Mouse (Mus musculus): ENCODE results near the gene Ptk7.

The Ptk7 gene

DNA sequence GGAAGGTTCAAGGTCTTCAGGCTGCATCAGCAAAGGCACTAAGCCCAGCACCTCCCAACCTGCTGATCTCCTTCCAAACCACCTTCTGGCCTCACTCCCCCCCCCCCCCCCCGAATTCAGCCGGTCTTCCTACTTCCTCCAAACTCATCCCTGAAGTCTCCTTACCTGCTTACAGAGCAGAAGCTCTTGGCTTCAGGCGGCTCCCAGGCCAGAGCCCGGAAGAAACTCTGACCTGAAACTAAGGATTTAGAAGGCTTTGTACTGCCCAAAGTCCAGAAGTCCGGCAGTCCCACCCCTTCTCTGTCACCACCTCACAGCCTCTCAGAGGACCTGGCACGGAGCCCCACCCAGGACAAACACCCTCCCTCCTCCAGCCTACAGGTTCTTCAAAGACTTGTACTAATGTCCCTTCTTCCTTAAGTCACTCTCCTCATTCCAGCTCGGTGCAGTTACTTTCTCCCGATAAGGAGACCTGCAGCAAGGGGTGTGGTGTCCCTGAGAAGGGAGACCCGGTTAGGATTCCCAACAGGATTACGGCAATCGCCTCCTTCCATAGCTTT is 15.7 kb upstream of the Ptk7 start:
- DNase-seq (ENCODE audit: low spot score in 2 of 2), result no peak

DNA sequence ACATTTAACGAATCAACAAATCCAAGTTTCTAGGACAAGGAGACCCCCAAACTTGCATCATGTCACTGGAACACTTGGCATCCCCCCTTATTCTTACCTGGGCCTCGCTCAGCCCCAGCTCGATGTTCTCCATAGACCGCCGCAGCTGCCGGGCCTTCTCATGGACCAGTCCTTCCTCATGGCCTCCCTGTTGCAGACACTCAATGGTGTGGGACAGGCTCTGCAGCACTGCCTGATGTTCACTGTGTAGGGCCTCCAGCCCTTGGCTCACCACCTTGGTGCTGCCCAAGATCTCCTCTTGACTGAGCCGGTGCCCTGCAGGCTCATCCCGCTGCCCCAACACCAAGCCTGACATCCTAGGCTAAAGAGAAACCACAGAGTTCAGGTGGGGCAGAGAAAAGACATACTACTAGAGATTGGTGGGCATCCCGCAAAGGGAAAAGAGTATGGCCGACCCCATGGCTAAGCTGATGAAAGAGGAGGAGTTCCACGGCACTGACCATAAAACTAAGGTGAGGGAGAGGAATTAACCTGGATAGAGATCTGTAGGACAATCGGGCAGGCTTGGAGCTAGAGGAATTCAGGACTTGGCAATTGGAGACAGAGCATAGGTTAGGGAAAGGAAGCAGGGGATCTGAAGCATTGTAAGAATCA is 15.0 kb upstream of the Ptk7 start:
- no peak for DNase-seq (ENCODE audit: low spot score in 2 of 2)

DNA sequence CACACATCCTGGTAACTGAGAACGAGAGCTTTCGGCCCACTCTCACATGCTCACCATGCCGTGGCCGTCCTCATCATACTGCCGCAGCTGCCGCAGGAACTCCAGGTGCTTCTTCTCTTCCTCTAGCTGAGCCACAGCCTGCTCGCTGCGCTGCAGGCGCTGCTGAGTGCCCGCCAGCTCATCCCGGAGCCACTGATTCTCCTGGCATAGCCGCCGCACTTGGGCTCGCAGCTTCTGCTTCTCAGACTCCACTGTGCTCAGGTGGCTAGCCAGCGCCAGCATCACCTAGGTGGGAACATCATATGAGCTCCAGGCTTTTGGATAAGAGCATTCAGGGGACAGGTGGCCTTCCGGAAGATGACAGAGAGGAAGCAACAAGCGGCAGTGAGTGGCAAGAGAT is 12.8 kb upstream of the Ptk7 start:
- no peak for DNase-seq (ENCODE audit: low spot score in 2 of 2)

DNA sequence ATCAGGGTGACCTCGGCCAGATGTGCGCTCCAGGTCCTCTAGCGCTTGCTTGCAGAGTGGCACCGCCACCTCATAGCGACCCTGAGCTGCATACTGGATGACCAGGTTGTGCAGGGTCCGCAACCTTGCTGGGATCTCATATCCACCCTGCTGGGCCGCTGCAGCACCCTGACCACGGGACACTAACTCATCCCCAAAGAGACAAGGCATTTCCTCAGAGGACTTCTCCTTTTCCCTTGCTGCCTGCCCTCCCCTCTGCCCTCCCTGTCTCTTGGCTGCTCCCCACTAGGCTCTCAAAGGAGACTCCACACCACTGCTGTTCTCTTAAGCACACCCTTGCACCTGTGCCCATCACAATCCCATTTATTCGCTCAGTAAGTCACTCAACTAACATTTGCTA is 10.6 kb upstream of the Ptk7 start:
- DNase-seq (ENCODE audit: low spot score in 2 of 2), result no peak

DNA sequence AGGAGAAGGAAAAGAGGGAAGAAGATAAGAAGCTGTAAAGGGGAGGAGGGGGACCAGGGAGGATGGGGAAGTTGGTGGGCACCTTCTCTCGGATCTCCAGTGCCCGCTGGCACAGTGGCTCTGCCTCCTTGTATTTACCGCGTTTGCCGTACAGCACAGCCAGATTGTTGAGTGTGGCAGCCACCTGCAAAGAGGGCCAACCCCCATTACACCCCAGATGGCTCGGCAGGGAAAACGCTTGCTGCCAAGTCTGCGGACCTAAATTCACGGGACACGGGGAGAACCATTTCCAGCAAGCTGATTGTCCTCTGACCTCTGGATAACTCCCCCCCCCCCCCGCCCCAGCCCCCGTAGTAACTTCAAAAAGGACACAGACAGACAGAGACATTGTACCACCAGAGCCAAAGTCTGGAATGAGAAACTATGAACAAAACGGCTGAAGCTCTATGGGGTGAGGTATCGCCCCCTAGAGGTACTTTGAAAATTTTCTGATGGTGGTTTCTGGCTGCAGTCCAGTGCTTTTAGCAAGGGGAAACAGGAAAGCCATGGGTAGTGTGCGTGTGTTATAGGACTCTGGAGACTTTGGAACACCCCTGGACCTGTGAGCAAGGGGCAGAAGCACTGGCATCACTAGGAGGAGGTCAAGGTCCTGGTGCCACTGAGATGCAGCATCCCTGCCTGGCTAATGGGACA is 7.7 kb upstream of the Ptk7 start:
- no peak for DNase-seq (ENCODE audit: low spot score in 2 of 2)

DNA sequence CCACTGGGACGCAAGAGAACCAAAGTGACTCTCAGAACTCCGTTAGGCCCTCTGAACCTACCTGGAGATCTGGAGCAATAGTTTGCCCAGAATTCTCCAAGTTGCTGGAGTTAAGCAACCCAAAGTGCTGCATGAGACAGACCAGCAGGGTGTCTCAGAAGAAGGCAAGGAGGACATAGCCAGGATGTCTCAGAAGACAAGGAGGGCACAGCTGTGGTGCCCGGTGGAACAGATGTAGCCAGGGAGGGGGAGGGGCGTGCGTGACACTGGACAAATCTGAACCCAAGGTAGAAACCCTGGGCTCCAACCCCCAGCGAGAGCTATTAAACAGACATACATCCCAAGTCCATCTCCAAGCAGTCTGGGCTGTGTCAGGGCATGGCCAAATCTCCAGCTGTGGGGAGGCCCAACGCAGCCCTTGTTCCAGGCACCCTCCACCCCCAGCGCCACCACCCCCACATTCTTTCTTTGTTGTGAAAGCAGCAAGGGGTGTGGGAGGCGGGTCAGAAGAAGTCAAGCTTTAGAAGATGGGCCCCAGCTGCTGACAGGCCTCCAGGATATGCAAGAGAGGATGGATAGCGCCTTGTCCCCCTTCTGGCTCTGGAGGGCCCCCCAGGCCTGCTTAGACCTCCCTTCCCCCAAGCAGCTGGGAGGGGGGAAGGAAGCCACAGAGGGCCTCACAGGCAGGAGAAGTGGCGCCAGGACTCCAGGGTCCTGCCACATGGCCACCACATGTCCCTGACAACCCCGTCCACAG is 559 bp upstream of the Ptk7 start:
- DNase-seq (ENCODE audit: low spot score in 2 of 2), result no peak

DNA sequence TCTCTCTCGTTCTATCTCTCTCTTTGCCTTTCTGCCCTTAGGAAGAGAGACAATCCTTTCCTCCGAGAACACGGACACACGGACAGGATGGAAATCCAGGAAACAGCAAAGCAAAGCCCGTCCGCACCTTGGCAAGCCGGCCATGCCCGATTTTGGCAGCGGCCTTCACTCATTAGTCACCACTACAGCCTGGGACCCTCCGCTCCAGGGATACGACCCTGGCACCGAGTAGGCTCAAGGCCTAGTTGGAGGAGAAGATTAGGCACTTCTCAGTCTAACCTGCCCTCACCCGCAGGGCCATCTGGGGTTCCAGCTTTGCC is 873 bp downstream of the Ptk7 start:
- DNase-seq (ENCODE audit: low spot score in 2 of 2), result no peak

DNA sequence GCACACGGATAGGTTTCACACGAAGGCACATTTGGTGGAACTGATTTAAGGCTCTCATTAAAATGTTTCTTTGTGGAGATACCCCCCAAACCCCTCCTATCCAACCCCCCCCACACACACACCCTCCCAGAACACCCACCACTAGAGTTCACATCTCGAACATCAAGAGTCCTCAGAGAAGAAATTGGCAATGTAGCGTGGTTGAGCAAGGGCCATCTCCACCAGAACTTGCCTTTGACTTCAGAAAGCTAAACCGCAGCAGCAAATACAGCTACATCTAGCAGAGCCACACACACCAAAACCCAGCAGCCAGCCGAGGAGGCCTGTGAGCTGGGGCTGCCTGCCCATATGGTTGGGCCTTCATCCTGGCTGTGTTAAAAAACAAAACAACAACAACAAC is 1.9 kb downstream of the Ptk7 start:
- DNase-seq (ENCODE audit: low spot score in 2 of 2), result no peak

DNA sequence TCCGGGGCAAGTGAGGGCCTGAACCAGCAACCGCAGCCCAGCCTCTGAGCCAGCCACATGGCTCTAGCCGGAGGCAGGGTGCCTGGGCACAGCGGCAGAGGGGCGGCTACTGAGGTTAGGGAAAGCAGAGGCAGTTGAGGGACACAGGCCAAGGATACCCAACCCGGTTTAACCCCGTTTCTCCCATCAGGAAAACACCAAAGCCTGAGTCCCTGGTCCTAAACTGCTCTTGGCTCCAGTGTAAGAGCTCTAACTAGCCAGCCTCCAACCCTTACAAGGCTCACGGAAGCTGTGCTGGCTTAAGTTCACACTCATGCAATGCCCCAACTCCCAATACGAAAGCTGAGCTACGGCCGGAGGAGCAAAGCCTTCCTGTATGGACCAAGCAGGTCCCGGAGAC is 4.7 kb downstream of the Ptk7 start:
- no peak for DNase-seq (ENCODE audit: low spot score in 2 of 2)

DNA sequence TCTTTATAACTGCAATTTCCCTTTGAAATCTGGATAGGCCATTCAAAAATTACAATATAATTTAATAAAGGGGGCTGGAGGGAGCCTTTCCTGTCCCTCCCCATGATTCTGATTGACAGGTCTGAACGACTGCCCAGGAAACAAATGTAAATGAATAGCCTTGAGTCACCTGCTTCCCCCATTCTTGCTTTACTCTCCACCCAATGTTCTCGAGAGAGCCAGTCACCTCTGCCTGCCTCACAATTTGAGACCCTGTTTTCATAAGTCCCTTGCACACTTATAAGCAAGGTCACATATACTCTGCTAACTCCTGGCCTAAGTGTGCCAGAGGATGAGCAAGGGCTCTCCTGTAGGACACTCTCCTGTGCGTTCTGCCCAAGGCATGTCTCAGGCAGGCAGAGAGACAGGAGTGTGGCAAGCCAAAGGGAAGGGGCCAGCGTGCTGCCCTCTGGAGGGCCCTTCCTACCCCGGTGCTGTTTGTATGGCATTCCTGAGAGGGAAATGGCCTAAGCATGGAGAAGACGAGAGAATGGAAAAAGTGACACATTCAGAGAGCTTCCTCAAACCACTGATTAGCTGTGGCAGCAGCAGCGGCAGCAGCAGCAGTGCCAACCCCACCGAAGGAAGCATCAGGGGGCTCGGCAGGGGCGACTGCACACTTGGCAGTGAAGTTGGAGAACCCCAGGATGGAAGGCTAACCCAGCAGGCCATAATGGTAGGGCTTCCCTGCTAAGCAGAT is 5.3 kb downstream of the Ptk7 start:
- DNase-seq (ENCODE audit: low spot score in 2 of 2), result no peak

DNA sequence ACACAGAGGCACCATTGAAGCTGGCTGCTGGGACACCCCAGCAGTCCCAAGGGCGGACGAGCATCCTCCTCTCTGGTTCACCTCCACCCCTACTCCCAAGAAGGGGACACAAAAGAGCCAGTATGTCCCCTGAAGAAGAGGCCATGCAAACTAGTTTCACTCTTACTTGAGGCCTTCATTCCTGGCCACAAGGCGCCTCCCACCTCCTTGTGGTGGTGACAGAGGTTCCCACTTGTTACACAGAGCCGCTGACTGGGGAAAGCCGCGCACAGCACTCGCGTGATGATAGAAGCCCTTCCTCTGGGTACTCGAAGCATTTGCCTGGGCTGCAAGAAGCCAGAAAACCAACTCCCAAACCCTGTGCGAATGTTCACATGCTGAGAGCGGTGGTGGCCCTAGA is 7.0 kb downstream of the Ptk7 start:
- DNase-seq (ENCODE audit: low spot score in 2 of 2), result no peak

DNA sequence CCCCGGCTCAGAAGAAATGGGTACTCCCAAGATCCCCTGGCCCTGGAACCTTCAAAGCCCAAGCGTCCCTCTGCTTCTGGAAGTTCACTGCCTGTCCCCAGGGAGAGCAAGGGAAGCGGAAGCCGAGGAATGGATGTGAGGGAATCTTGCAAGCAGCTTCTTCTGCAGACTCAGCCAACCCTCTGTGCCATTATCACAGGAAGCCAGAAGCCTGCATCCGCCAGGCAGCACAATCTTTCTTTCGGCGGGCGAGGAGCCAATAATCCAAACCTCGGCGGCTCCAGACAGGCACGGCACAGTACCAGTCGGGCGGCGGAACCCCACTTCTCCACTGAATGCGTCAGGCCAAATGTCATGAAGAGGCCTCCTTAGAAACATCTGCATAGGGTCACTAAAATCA is 8.0 kb downstream of the Ptk7 start:
- peak in 1 of 2 experiments; percentile 46 for DNase-seq (ENCODE audit: low spot score in 2 of 2)

DNA sequence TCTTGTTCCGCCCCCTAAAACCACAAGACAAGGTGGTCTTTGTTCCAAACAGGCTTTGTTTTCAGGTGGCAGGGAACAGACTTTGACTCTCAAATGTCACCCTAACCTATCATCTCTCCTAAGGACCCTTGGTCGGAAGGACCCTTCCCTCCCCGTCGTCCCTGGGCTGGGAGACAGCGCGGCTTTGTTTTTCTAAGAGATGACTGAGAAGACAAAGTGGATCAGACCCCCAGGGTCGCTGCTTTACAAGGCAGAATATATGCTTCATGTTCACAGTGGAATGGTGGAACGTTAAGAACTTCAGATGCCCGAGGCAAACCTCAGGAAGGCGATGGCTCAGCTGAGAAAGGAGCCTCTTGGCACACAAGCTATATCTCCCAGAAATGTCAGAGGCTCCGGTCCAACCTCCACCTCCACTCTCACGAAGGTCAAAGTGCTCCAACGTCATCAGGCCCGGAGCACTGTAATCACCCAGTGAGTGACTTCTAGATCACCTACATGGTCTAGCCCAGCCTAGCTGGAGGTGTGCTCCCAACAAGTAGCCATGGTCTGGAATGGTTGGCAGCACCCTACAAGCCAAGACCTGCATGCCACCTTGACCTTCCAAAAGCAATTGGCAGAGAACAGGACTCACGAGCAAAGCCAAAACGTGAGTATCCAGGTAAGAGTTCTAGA is 9.5 kb downstream of the Ptk7 start:
- no peak for DNase-seq (ENCODE audit: low spot score in 2 of 2)

DNA sequence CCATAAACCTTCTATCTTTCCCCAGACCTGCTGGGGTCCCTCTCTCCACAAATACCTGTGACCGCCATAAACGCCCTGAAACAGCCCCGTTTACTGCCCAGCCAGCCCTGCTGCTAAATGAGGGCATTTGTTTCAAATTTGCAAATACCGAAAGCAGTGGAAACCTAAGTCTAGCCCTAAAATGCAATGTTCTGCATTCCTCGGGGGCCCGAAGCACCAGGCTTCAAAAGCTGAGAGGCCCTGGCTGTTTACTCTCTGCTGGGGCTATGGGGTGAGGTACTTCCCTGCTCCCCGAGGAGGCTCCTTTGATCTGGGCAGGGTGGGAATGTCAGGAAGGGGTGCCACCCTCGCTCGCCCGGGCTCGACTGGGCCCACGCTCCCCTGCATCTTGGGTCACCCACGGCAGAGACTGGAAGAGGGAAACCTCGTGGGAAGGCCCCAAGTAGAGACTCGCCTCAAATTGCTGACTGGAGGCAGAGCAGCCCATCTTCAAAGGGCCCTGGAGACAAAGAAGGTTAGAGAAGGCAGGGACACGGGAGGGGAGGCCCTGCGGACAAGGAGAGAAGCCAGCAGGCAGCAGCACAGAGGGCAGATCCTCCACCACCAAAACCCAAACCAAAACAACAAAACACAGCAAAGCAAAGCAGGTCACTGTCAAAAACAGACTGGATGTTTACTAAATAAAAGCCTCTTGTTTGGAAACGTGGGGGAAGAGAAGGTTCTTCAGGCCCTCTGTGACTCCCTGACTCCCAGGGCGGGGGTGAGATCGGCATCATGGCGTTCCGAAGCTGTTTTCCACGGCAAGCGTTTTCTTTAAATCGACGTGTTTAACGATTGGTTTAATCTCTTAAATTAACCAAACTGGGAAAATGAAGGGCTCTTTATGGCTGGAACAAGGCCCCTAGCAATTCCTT is 10.3 kb downstream of the Ptk7 start:
- DNase-seq (ENCODE audit: low spot score in 2 of 2), result no peak

DNA sequence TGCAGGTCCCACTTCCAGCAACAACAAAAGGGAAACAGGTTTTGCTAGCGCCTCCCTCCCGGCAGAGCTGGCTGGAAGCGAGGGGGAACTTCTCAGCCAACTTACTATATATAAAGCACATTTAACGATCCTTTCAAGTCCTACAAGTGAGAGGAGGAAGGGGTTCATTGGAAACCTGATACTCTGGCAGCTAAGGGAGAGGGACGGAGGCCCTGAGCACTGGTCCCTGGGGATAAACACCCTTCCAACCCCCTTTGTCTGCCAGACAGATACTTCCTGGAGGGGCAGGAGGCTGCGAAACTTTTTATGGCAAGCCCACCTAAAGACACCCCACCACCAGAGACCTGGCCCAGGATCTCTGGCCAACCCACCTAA is 10.9 kb downstream of the Ptk7 start:
- no peak for DNase-seq (ENCODE audit: low spot score in 2 of 2)

DNA sequence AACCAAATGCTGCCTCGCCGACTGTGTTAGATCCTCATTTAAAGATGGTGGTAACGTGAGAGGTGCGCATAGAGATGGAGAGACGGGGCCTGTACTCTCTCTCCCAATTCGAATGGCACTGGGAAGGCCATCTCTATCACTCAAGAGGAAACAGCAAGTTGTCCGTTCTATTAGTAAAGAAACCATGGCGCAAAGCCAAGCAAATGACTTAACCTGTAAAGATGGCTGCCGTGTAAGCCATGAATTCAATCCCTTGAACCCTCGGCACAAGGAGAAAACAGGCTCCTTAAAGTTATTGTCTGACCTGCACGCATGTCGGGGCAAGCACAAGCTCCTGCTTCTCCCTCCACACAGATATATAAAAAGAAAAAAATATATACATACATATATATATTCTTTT is 11.5 kb downstream of the Ptk7 start:
- no peak for DNase-seq (ENCODE audit: low spot score in 2 of 2)

DNA sequence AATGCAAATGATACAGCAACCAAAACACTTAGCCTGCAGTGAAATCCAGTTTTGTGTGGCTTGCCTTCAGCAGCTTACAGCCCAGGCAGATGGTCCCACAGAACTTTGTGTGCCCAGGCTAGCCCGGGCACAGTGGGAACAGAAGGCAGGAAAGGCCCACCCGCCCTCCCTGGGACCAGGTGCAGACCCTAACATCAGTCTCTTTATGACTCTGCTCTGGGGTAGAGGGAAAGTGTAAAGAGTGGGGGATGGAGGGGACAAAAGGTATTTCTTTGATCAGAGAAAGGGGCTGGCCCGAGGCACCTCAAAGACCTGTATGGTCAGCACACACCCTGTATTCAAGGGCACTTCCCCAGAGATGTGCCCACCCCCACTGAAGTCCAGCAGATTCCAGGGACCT is 16.1 kb downstream of the Ptk7 start:
- DNase-seq (ENCODE audit: low spot score in 2 of 2), result no peak

DNA sequence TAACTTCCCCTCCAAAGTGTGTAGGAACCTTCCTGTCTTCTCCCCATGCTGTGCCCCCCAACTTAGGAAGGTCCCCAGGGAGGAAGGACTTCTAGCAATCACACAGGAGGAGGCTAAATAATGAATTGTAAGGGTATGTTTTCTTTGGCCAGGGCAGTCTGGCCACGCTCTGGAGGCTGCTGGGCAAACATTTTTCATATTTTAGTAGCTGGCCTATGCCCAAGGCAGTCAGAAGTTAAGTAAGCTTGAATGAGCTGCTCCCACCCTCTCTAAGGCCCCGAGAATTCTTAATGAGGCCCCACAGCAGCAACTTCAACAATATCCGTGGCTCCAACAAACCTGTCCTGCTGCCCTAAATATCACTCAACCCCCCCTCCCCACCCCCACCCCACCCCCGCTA is 16.5 kb downstream of the Ptk7 start:
- no peak for DNase-seq (ENCODE audit: low spot score in 2 of 2)

DNA sequence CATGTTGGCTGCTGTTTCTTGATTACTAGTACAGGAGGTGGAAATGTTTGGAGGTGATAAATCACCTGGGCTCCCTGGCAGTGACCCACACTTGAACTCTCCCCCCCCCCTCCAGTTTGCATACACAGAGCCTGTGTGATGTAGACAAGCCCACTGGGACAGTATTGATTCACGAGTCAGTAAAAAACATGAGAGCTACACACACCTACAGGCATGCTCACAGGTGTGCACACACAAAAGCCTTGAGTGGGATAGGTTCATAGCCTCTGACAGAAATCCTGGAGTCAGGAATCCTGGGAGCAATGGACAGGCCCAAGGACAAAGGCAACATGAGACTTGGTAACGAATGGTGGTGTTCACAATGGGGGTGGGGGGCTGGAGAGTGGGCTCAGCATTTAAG is 17.1 kb downstream of the Ptk7 start:
- DNase-seq (ENCODE audit: low spot score in 2 of 2), result no peak

DNA sequence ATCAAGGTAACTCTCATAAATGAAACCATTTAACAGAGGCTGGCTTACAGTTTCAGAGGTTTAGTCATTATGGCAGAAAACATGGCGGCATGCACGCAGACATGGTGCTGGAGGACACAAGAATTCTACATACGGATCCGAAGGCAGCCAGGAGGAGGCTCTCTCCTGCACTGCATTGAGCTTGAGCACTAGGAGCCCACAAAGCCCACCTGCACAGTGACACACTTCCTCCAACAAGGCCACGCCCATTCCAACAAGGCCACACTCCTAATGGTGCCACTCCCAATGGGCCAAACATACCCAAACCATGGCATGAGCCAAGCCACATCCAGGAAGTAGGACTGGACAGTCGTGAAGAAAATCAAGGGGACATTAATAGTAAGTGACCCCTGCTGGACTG is 18.0 kb downstream of the Ptk7 start:
- DNase-seq (ENCODE audit: low spot score in 2 of 2), result no peak
